Mouse (Mus musculus): Measurements from ENCODE around the gene Schip1.

The Schip1 gene

DNA sequence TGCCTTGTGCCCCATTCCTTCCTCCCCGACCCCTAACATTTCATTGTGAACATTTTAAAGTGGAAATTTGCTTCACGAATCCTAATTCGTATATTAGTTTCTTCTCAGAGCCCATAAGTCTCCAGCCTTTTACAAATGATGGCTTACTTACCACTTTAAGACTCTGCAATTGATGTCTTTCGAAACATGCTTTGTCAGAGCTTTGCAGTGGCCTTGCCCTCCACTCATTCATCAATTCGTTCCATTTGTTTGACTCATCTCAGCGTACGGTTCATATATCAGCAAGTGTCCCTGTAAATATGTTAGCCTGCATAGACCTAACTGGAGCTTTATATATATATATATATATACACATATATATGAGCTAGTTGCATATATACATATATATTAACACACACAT is 503.0 kb downstream of the Schip1 start:
- no peak for DNase-seq

DNA sequence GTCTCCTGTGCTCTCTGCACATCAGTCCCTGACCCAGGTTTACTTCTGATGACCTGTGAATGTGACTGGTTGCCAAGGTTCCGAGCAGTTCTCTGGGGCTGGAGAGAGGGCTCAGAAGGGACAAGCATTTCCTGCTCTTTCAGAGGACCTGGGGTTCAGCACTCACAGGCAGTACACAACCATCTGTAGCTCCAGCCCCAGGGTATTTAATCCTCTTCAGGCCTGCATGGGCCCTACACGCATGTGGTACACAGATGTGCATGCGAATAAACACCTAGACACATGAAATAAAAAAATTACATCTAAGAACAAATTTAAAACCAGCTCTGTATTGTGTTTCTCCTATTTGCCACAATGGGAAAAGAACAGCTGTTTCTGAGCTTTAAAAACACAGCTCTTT is 503.5 kb downstream of the Schip1 start:
- no peak for DNase-seq

DNA sequence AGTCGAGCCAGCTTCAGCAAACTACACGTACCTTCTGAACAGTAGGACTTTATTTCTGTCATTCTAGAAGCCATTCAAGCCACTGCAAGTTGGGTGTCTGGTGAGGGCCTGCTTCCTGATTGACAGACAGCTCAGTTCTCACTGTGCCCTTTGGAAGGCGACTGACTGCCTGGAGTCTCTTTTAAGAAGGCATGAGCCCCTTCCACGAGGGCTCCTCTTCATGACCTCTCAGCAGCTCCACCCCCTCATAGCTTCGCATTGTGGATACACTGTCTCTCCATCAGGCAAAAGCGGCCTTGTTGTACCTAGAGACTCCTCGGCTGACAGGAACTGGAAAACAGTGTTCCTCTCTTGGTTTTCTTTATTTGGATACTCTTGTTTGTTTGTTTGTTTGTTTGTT is 504.1 kb downstream of the Schip1 start:
- DNase-seq, result no peak

DNA sequence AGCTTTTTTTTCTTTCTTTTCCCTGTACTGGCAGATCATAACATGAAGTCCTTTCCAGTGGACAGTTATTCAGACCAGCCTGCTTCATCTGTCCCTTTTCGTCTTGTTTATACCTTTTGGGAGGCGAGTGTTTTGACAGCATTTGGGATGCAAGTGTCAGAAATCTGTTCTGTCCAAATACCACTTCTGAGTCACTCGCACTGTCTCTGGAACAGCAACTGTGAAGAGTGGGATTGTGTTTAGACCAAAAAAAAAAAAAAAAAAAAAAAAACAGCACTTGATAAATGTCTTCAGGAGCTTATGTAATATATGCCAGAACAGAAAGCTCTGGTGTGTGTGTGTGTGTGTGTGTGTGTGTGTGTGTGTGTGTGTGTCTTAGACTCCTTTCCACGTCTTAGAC is 505.7 kb downstream of the Schip1 start:
- DNase-seq, result no peak

DNA sequence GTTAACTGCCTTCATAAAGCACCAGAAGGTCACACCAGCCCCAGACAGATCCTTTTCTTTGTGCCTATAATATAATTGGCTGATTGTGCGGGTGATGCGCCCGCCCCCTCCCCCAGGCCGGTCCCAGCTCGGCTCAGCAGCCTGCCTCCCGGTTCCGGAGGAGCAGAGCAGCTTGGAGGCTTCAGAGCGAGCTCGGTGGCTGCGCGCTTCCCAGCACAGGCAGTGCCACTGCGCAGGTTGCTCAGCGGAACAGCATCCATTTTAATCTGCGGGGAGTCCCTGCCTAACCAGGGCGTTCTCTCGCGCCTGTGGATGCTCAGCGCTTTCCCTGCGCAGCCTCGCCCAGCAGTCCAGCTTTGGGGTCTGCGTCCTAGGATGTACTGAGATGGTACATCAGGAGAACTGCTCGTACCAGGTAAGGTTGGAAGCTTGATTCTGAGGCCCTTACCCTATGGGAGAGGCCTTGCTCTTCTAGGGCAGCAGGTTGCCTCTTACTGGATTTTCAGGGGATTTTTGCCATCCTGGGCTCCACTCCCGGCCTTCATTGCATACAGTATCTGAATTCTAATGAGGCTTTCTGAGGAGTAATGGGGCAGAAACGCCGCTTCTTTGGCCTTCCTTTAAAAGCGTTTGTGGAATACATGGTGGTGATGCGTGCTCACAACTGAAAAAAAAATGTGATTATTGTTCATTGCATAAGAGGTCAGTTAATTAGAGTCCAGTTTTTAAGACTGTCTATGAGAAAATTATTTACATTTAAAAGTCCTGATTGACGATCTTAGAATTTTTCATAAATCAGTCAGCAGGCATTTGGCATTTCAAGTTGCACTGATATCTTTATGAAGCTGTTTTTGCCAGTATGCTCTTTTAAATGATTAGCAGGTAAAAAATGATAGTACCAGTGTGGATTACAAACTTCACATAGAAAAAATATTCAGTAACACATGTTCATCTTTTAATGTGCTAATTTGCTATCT is 507.9 kb downstream of the Schip1 start:
- no peak for DNase-seq

DNA sequence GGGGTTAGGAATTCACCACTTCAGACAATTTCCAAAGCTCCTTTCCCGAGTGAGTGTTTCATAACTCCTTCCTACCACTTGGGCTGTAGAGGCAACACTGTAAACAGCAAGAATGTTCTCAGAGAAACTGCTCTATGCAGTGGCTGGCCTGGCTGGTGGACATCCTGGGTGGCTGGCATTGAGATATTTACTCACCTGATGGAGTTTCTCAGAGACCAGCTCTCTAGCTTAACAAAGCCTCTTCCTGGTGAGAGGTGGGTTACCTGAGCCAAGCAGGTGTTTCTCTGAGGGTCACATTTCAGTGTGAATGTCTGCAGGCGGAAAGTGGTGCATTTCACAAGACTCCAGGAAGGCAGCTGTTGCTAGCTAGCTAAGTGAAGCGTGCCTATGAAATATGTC is 508.6 kb downstream of the Schip1 start:
- DNase-seq, result no peak

DNA sequence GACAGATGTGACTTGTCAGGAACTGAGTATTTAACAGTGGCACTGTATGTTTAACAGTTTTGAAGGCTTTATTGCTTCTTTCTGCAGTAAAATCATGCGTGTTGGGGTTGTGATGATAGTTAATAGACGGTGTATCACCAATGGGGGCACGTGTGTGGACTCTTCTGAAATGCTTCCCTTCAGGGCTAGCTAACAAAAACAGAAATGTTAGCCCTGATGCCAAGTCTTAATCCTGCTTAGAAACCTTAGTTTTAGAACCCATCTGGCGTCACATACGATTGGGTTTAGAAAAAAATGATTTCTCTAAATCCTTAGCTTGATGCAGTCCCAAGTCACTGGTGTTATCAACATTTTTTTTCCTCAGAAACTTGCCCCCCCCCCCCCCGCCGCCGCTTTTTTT is 509.5 kb downstream of the Schip1 start:
- no peak for DNase-seq

DNA sequence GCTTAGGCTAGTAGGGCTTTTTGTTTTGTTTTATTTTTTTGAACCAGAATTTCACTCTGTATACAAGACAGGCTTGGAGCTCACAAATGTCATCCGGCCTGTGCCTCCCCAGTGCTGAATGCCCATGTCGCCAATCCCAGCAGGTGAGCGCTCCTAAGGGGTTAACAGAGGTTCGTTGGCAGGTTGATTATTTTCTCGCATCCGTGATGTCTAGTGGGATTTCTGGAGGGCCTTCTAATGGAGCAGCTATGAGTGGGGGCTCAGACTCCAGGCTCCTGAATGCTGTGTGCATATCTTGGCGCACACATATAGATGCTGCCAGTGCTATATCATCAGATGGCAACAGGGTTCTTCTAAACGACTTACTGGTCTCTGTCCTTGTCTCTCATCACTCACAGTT is 510.0 kb downstream of the Schip1 start:
- DNase-seq, result no peak

DNA sequence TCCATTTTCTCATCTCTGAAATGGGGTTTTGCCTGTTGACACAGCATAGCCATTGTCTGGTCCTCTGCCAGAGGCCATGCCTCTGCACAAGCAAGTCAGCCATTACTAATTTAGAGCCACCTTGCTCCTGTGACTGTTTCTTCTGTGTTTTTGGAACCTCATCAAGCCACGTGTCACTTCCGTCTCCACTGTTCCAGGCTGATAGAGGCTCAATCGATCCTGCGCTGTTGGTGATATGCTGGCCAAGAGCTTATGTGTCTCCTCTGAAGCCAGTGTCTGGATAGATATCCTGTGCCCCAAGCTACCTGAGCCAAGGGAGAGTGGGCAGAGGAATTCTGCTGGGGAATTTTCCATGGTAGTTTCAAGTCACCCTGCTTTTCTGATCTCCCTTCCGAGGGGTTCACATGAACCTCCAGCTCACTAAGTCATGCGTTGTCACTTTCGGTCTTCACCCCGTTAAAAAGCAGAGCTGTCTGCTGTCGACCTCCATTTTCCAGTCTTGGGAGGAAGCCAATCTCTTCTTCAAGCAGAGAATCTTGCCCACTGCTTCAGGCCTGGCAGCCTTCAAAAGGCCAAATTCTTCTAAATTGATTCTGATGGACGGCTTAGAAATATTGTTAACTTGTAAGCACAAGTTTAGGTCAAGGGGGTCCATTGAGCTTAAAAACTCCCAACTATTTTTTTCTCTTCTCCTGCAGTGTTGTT is 511.2 kb downstream of the Schip1 start:
- DNase-seq, result no peak

DNA sequence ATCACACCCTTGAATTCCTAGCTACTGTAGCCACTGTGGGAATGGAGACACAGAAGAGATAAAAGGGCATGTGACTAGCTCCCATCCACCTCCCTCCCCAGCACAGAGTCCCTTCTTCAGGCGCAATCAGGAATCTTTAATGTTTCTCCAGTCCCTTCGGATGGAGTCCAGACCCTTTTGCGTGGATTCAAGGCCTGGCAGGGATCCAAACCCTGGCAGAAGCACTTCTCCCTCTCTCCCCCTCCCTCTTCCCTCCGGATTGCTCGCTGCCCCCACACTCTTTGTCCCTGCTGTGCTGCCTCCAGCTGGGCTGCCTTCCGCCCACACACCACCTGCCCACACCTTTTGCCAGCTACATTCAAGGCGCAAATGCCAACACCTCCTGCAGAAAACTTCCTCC is 511.8 kb downstream of the Schip1 start:
- DNase-seq, result no peak

DNA sequence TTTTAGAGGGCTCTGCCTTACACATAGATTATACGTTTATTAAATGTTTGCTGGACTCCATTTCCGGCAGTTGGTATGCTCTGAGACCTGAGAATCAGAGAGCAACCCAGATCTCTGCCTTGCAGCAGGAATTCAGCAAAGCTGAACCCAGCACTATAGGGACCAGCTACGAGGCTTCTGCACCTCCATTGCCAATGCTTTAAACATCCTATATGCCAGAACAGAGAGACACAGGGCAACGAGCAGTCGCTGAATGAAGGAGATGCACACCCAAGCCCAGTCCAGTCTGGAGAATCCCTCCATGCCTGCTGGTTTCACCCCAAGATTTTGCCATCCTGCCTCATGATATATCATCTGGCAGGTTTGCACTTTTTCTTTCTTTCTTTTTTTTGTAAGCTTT is 512.3 kb downstream of the Schip1 start:
- no peak for DNase-seq

DNA sequence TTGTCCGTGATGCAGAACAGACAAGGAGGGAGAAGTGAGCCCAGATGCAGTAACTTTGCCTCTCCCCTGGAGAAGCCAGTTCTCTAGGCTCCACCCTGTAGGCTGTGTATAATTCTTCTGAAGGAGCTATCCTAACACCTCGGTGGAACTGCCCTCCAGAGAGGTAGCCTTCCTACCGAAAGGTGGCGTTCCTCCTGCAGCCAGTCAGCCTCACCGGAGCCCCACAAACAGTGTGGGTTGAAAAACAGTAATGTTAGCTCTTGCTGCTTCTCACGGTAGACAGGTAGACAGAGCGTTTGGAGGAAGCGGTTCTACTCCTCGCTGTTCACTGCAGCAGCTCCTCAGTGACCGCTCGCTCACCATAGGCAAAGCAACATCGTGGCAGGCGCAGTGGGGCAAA is 517.0 kb downstream of the Schip1 start:
- DNase-seq, result no peak

DNA sequence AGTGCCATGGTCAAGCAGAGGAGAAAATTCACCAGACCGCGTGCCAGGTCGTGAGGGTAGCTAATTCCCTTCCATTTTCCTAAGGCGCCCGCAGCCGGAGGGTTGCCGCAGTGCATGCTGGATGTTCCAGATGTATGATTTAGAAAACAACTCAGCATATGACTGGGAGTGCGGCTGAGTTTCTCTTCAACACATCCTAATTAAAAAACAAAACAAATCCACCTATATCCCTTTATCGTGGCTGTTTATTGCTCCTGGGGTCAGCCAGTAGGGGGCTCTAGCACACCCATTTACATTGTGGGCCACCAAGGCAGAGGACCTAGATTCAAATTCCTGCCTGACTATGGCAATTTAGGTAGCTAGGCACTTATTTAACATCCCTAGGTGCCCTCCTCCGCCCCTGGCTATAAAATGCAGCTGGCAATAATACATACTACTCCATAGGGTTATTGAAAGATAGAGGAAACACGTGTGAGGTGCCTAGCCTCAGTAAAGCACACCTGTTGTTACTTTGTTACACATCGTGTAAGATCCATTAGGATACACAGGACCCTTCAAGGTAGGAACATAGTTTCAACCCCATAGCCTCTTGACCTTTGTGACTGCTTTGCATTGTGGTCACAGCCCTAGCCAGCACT is 517.6 kb downstream of the Schip1 start:
- no peak for DNase-seq

DNA sequence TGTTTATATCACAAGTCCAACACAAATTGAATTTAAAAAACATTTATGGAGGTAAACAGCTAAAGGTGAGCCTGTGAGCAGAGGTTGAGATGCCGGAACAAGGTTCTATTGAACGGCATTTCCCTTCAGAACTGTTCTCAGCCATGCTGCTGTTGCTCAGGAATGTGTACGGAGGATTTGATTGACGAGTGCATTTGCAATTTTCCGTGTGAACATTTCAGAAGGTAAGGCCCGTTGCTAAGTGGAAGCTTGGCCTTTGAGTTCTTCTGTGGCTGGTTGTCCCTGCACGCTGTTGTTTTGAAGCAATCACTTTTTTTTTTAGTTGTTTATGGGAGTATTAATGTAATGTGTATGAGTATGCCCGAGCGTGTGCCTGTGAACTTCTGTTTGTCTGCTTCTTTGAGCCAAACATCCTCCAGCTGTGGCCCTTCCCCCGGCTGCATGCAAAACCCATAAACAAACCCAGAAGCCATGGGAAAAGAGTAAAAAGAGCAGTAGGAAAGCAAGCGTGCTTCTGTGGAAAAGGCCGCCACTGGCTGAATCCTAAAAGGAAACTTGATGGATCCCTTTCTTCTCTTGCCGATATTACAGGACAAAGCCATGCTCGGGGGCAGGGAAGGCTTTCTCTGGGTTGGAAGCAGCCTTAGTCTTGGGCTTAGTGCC is 518.6 kb downstream of the Schip1 start:
- DNase-seq, result no peak

DNA sequence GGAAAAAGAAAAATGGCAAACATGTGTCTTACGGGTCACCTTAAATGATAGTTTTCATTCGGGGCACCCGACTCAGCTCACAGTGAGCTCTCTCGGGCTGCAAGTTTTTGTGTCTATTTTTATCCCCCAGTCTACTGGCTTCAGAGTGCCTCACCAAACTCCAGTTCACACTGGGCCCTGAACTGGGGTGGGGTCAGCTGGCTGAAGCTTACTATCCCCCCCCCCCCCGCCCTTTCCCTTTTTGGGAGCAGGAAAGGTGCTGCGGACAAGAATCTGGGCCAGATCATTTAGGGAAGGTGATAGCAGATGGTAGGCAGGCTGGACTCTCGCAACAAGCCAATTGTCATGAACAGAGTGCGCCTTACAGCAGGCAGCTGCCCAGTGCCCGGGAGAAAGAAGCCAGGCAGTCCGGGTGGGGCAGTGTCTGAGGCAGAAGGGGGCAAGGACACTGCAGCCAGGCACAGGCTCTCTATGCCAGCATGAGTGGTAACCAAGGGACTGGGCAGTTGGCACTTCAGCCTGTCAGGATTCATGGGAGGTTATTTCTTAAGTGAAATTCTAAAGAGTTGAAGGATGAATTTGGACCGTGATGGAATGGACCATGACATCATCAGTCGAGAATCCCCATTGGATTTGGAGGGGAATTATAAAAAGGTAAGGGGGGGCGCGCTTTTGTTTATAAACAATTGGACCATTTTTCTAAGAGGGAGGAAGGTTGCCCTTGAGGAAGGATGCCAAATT is 519.3 kb downstream of the Schip1 start:
- no peak for DNase-seq

DNA sequence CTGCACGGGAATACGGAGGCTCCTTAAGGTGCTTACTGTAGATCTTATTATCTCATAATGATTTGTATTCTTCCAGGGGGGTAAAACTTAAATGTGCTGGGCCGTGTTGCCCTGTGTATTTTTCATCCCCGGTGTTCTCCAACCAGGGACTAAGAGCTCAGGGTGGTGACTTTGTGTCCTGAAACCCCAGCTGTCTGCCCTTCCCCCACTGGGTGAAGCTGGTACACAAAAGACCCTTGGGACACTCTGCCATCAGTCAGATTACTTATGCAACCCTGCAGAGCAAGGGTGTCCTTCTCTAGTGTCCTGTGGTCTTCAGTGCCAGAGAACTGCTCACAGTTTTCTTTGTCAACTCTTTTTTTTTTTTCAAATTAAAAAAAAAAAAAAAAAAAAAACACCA is 520.6 kb downstream of the Schip1 start:
- no peak for DNase-seq

DNA sequence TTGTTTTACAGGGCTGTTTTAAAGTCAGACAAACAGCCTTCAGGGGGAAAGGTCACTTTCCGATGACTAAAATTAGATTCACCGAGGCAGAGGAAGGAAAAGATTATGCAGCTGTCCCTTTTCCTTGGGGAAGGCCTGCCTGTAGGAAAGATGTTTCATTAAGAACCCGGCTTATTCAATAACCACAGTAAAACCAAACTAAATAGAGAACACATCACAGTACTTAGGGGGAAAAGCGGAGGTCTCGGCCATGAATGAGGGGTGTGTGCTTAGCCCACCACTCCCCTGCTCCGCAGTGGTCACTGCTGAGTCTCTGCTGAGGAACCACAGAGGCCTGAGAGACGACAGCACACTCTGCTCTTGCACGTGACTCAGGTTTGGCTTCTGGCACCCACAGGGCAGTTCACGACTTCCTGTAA is 522.1 kb downstream of the Schip1 start:
- peak; percentile 66 for DNase-seq

DNA sequence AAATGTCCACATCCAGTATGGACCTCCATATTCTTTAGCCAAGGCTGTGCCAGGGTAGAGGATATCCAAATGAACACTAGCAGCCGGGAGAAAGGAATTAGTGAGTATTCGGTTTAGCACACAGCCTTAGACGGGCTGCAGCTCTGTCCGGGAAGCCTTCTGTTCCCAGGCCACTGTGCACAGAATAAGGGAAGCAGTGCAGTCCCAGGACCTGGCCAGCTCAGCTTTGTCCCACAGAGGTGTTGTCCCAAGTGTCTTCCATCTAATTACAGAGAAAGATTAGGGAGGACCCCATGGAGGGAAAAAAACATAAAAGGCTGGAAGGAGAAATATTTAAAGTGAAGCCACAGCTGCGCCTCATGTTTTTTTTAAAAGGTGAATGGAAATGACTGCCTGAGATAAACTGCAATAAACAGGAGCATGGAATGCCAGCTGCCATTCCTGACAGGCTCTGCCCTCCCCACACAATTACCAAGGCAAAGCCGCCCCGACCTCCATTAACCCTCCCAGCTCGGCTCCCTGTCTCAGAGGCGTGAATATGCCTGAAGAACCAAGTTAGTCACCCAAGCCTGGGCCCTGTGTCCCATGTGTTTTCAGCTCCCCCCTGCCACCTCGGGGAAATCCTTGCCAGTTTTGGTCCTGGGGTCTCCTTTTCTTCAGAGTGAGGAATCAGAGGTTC is 523.1 kb downstream of the Schip1 start:
- no peak for DNase-seq

DNA sequence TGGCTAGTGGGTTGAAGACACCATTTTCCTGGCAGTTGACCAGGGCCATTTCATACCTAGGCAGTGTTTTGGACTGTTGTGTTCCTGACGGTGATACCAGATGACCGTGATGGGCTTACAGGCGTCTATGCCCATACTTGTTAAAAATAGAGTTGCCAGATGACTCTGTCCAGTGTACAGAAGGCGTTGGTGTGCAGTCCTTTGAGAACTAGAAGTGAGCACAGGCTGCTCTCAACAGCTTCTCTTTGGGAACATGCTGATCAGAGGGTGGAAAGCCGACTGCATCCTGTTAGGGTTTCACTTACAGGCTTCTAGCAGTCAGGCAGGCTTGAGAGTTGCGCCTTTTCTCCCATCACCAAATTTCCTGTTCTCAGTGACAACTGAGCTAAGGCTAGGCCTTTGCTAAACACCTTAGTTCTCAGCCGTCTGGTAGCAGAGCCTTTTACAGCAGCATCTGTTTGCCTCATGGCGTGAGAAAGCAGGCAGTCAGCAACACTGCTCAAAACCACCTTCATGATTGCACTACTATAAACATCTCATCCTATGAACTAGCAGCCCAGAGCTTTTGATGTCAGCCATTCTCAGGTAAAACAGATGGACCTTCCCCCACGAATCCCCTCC is 524.7 kb downstream of the Schip1 start:
- no peak for DNase-seq

DNA sequence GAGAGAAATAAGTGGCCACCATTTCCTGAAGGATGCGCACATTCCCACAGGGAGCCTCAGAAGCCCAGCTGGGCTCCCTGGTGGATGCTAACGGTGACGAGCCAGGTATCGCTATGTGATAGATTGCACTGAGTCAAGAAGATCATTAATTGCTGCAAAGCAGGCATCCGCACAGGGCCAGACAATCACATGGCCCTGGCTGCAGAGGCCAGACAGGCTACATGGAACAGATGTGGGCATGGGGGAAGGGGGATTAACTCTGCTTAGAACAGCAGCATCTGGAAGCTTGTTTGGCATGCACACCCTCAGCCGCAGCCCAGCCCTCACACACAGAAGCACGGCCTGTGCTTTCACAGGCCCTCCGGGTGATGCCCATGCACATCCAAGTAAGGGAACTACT is 525.8 kb downstream of the Schip1 start:
- no peak for DNase-seq

DNA sequence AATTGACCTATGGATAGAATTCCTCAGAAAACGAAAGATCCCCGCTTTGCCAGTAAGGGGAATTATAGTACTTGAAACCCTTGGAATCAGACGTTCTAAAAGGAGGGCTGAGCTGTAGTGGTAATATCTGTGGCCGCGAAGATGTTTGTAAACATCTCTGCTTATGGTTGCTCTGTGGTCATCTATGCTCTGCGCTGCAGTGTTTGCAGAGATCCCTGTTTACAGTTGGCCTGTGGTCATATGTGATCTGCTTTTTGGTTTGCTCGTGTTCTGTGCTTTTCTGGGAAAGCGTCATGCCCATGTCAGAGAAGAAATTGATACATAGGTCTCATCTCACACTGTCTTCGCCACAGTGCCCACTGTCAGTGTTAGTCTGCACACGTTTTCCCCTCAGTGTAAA is 528.0 kb downstream of the Schip1 start:
- DNase-seq, result no peak

Data from kidney, adult 9 months (tissue).